In genomic region chr1:36813415-36813814, GRCm38 (mm10) we compare ENCODE assay signal across 10 mouse cellular contexts. TPM values are rescaled to one million over a fixed set of nuclear protein-coding genes. Genes with fewer than 3 reads are reported as not detected.
DNase-seq lines count a peak whose midpoint lies in the region; ATAC-seq and TF ChIP-seq lines count a peak whose summit lies in the region.
"Had no signal": no experiment of that assay in that cellular context is flagged by ENCODE, and none has a peak within 500 bp of the region (broad histone marks: within the 10 kb centered on the region; RNA-seq: fewer than 3 reads in every experiment).

No protein-coding gene starts in this region.

- H3K4me2 ChIP-seq in heart, embryonic 13.5 days = peak overlapping the region; percentile 22; the same call in 1 of the 2 replicates
- H3K4me2 ChIP-seq in forebrain, postnatal 0 days (ENCODE audit: low read depth) = no peak overlapping the region
- H3K4me2 ChIP-seq in hindbrain, embryonic 13.5 days = no peak overlapping the region
- H3K4me2 ChIP-seq: embryonic facial prominence, embryonic 12.5 days had no signal

- intact Hi-C loops in heart, postnatal 36 days (cut with DNase I) = no loop called here

- ATAC-seq in heart, embryonic 13.5 days (ENCODE audit: extremely low read depth, insufficient number of reproducible peaks, low FRiP score, low TSS enrichment) = no peak
- peak; percentile 90 for ATAC-seq in forebrain, postnatal 0 days
- ATAC-seq in hindbrain, embryonic 13.5 days (ENCODE audit: low FRiP score) = no peak

- peaks cover 15% of the 10 kb centered on the region for H3K4me1 ChIP-seq in heart, embryonic 13.5 days
- H3K4me1 ChIP-seq in forebrain, postnatal 0 days (ENCODE audit: insufficient read depth) = no peaks in the 10 kb centered on the region
- H3K4me1 ChIP-seq in hindbrain, embryonic 13.5 days (replicated peaks) = no peaks in the 10 kb centered on the region
- H3K4me1 ChIP-seq: embryonic facial prominence, embryonic 12.5 days; limb, embryonic 10.5 days had no signal

- peak overlapping the region; percentile 20 for H3K27ac ChIP-seq in heart, embryonic 13.5 days (replicated peaks)
- H3K27ac ChIP-seq in forebrain, postnatal 0 days (ENCODE audit: low read depth, low read length) = peak overlapping the region; percentile 77
- no peak overlapping the region for H3K27ac ChIP-seq in hindbrain, embryonic 13.5 days
- H3K27ac ChIP-seq: embryonic facial prominence, embryonic 12.5 days; limb, embryonic 10.5 days had no signal

- no peaks in the 10 kb centered on the region for H3K27me3 ChIP-seq in heart, embryonic 13.5 days (replicated peaks)
- no peaks in the 10 kb centered on the region for H3K27me3 ChIP-seq in forebrain, postnatal 0 days (ENCODE audit: insufficient read depth, low read length)
- no peaks in the 10 kb centered on the region for H3K27me3 ChIP-seq in hindbrain, embryonic 13.5 days
- H3K27me3 ChIP-seq: embryonic facial prominence, embryonic 12.5 days had no signal

- H3K4me3 ChIP-seq in heart, embryonic 13.5 days = no peak overlapping the region
- no peak overlapping the region for H3K4me3 ChIP-seq in forebrain, postnatal 0 days (ENCODE audit: low read depth, low read length)
- H3K4me3 ChIP-seq in hindbrain, embryonic 13.5 days = no peak overlapping the region
- H3K4me3 ChIP-seq: embryonic facial prominence, embryonic 12.5 days; limb, embryonic 10.5 days had no signal

- no peak overlapping the region for H3K9ac ChIP-seq in heart, embryonic 13.5 days
- H3K9ac ChIP-seq in forebrain, postnatal 0 days = no peak overlapping the region
- H3K9ac ChIP-seq in hindbrain, embryonic 13.5 days = no peak overlapping the region
- H3K9ac ChIP-seq: embryonic facial prominence, embryonic 12.5 days had no signal

- DNase-seq in heart, postnatal 36 days = no peak
- DNase-seq in forebrain, postnatal 0 days = peak; percentile 78
- DNase-seq in layer of hippocampus, postnatal 14 days (ENCODE audit: low spot score in 2 of 2) = peak; percentile 41 to 71
- peak; percentile 74 to 87 for DNase-seq in right cerebral cortex, postnatal 10 days (ENCODE audit: low spot score in 2 of 2)
- DNase-seq in embryo, embryonic 10 days (ENCODE audit: low spot score) = no peak
- DNase-seq in adipocyte (ENCODE audit: low spot score) = no peak

- TF ChIP-seq CTCF in forebrain, postnatal 0 days (IDR thresholded peaks at IDR 0.05; ENCODE audit: low read depth) = no peak

- WGBS in heart, embryonic 13.5 days = 9% methylated on average over 7 of the region's 7 CpGs
- 56% methylated on average over 7 of the region's 7 CpGs for WGBS in forebrain, postnatal 0 days
- WGBS in hindbrain, embryonic 13.5 days = 95% methylated on average over 7 of the region's 7 CpGs

- no peaks in the 10 kb centered on the region for H3K9me3 ChIP-seq in heart, embryonic 13.5 days
- H3K9me3 ChIP-seq in forebrain, postnatal 0 days (ENCODE audit: low read length) = no peaks in the 10 kb centered on the region
- H3K9me3 ChIP-seq in hindbrain, embryonic 13.5 days = no peaks in the 10 kb centered on the region
- H3K9me3 ChIP-seq: embryonic facial prominence, embryonic 12.5 days; limb, embryonic 10.5 days had no signal

- H3K36me3 ChIP-seq in heart, embryonic 13.5 days = peaks cover 86% of the 10 kb centered on the region
- H3K36me3 ChIP-seq in forebrain, postnatal 0 days (ENCODE audit: insufficient read depth) = peaks cover 79% of the 10 kb centered on the region
- H3K36me3 ChIP-seq in hindbrain, embryonic 13.5 days = peaks cover 92% of the 10 kb centered on the region

RNA-seq across cellular contexts. Expression of gene Zap70, which starts 51.8 kb away (rescaled TPM):
- 0.31 and 0.34 TPM in 2 replicates for polyA plus RNA-seq in heart, embryonic 13.5 days (2015; fragmentation: Nextera tagmentation; extraction: Ambion mirVana)
- total RNA-seq in heart, postnatal 36 days (2021) = under 1 TPM in 1 of 2 experiments, not detected in 1; 0.27 TPM
- total RNA-seq in forebrain, postnatal 0 days (2014; rRNA removed) = 2.2 and 4.5 TPM in 2 replicates
- 2.1 and 2.9 TPM in 2 replicates for polyA plus RNA-seq in forebrain, postnatal 0 days (2015; fragmentation: Nextera tagmentation; extraction: Ambion mirVana)
- 1 to 10 TPM; 4.7 TPM for total RNA-seq in layer of hippocampus, postnatal 14 days (2021)
- 0.43 and 1.2 TPM in 2 replicates for polyA plus RNA-seq in hindbrain, embryonic 13.5 days (2015; fragmentation: Nextera tagmentation; extraction: Ambion mirVana)

Comparison
In these comparisons a context has a peak if more than half of its experiments do, and no peak if none do; other contexts are left out.
1. DNase-seq: peak in forebrain, postnatal 0 days (single experiment), layer of hippocampus, postnatal 14 days (2 of 2) and right cerebral cortex, postnatal 10 days (2 of 2); none in heart, postnatal 36 days (0 of 2), embryo, embryonic 10 days (single experiment) and adipocyte (single experiment).